Mouse (Mus musculus): ENCODE data around the gene Abhd12.
"Not testable (repeated sequence)": the region's sequence is repeated elsewhere in the genome, so short reads cannot be mapped to it uniquely, and the experiment has no call there.

Gene Abhd12

DNA sequence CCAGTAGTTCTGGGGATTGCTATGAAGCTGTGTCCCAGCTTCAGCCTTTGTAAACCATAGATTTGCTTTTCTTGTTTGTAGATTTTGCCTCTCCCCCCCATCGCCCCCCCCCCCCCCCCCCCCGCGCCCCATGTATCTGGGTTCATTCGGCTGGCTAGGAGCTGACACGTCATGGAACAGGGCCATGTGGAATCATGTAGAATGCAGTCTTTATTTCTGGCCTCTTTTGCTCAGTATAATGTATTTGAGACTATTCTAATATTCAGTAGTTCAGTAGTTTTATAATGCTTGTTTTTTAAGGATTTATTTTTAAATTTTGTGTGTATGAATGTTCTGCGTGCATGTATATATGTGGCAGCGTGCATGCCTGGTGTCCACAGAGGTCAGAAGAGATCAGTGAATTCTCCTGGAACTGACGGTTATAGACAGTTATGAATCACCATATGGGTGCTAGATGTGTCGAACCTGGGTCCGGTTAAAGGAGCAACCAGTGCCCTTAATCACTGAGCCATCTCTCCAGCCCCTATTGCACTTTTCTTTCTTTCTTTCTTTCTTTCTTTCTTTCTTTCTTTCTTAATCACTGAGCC, 5.8 kb upstream of the Abhd12 start:
- DNase-seq (ENCODE audit: extremely low read depth, low read depth, low spot score), result no peak

DNA sequence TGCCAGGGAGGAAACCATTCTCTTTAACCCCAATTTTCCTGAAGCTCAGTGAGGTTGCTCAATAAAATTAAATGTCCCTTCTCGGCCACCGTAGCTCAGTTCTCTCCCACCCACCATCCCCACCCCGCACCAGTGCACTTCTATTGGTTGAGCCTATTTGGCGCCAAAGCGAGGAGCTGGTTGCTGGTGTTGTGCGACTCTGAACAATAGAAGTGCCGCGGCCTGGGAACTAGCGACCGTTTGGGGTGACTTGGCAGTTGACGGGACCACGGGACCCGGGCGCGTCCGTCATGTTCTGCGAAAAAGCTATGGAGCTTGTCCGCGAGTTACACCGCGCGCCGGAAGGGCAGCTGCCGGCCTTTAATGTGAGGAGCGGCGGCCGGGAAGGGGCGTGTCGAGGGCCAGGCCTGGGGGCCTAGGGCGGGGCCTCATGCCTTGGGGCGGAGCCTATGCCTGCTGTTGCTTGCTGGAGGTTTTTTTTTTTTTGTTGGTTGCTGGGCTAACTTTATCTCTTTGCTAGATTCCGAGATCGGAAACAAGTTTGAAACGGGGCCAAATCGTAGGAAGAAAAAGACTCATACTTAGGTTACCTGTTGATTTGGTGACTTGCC, 5.0 kb upstream of the Abhd12 start:
- DNase-seq (ENCODE audit: extremely low read depth, low read depth, low spot score), result no peak

- not testable (repeated sequence) for DNase-seq (ENCODE audit: extremely low read depth, low read depth, low spot score)
These were observed 4.3 kb upstream of the Abhd12 start for GRCm38 (mm10) chr2:150908881-150909280.

DNA sequence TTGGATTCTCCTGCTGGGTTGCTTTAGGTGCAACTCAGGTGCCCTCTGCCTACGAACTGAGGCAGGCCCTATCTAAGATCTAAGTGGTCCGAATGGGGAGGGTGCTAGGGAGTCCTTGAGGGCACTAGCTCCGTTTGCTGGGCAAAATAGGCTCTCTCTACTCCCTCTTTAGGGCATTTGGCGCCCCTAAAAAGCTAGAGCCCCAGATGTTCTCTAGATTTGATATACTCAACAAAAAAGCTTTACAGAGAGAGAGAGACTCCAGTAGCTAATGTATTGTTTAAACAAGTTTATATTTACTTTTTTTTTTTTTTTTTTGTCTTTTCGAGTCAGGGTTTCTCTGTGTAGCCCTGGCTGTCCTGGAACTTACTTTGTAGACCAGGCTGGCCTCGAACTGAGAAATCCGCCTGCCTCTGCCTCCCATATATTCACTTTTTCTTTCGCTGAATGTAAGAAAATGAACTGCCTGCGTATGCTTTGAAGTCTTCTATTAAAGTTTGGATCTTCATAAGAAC, 452 bp upstream of the Abhd12 start, which contains the start of gene Gins1:
TSS of gene Gins1 (plus strand) at position 465 of the 515 bp plus-strand sequence.
- no peak for DNase-seq (ENCODE audit: extremely low read depth, low read depth, low spot score)

DNA sequence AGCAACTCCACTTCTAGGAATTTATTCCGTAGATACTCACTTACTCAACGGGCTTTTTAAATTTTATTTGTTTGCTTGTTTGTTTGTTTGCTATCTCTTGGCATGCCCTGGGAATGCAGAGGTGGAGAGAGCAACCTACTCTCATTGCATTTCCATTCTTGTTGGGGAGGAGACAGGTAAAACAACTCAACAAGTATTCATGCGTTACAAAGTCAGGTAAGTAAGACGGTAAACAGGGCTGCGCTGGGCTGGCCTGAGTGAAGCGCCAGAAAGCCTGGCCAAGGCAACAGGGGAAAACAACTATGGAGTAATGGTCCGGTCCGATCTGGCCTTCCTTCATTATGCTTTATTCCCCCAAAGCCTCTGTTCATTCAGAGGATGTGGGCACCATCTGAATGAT, 2.2 kb downstream of the Abhd12 start:
- no peak for DNase-seq (ENCODE audit: extremely low read depth, low read depth, low spot score)

GRCm38 (mm10) chr2:150900341-150900740, 4.2 kb downstream of the Abhd12 start:
- DNase-seq (ENCODE audit: extremely low read depth, low read depth, low spot score), result peak; percentile 49

DNA sequence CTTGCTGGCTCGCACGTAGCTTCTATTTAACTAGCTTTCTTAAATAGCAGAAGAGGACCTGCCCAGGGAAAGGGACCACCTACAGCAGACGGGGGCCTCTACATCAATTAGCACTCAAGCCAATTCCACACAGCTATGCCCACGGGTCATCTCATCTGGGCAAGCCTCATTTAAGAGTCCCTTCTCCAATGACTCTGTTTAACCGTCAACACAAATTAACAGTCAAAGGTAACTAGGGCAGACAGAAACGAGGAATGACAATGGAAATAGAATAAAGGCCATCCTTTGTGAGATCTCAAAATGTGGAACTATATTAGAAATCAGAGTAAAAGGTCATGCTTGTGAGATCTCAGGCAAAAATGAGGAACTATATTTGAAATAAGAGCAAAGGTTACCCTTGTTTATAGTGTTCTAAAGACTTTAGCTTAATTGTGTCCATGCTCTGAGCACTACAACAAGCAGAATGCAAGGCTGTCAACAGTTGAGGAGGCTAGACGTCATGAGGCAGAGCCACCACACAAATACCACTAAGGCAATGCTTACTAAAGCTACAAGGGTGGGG, 8.8 kb downstream of the Abhd12 start:
- no peak for DNase-seq (ENCODE audit: extremely low read depth, low read depth, low spot score)

- no peak for DNase-seq (ENCODE audit: extremely low read depth, low read depth, low spot score)
These were observed 9.8 kb downstream of the Abhd12 start for GRCm38 (mm10) chr2:150894617-150895267.

GRCm38 (mm10) chr2:150887370-150887769, 17.2 kb downstream of the Abhd12 start:
- no peak for DNase-seq (ENCODE audit: extremely low read depth, low read depth, low spot score)

- no peak for DNase-seq (ENCODE audit: extremely low read depth, low read depth, low spot score)
These were observed 18.2 kb downstream of the Abhd12 start for GRCm38 (mm10) chr2:150886315-150886714.

DNA sequence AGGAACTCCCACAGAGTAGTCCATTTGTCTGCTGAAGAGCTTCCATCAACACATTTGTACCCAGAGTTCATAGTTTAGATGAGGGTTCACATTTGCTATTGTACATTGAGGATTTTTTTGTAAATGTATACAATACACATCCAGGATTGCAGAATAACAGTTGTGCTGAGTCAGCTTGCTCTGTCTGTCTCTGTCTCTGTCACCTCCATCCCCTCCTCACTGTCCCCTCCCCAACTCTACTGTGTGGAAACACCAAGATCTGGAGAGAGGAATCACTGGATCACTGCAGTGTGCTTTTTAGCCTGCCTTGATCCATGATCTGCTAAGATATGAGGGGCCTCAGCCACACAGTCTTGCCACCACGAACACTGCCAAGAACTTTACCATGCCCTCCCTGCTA, 18.7 kb downstream of the Abhd12 start:
- DNase-seq (ENCODE audit: extremely low read depth, low read depth, low spot score), result no peak

DNA sequence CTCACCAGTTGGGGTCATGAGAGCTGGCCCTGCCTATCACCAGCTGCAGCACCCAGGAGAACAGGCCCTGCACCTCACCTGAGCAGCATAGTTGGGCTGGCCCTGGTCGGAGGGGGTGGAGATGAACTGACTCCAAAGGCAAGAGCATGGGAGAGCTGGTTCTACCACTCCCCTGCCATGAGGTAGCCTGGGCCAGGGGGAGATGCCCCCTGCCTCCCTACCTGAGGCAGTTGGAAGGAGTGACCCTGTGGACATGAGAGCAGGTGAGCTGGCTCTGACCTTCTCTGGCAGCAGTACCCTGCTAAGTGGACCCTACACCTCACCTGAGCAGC, 19.8 kb downstream of the Abhd12 start:
- DNase-seq (ENCODE audit: extremely low read depth, low read depth, low spot score), result no peak

DNA sequence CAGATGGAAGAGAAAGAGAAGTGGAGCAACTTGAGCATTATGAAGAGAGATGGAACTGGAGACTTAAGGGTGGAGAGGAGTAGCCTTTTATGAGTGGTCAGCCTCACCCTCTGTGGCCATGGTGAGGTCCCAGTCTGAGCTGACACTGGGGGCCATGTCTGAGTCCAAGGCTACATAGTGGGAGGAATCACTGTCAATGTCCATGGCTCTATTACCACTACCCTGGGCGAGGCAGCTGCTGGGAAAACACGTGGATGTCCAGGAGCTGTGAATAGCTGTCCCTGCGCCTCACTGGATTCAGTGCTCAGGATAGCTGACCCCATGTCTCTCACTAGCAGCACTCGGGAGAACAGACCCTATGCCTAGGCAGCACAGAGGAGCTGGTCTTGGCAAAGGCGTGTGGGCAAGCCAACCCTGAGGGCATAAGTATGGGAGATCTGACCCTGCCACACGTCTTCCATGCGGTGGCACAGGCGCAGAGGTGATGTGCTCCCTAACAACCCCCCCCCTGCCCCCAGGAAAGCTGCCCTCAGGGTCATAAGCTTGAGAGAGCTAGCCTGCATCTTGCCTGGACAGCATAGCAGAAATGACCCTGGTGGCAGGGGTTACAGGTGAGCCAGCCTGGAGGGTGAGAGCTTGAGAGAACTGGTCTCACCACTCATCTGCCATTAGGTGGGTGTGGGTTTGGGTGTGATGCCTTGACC, 20.3 kb downstream of the Abhd12 start:
- DNase-seq (ENCODE audit: extremely low read depth, low read depth, low spot score), result no peak

DNA sequence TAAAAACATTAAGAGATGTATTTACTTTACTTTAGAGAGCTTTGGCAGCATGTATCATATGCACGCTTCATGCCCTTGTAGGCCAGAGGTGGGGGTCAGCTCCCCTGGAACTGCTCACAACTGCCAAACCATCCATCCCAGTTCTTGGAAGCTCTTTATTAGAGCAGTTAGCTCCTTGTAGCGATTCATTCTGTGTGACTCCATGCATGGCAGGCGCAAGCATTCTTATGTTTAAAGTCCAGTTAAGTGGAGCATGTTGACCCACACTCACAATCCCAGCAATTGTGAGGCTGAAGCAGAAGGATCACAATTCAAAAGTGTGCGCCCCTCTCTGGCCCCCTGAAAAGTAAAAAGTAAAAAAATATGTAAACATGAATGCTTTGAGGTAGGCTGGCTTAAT, 27.0 kb downstream of the Abhd12 start:
- no peak for DNase-seq (ENCODE audit: extremely low read depth, low read depth, low spot score)

- DNase-seq (ENCODE audit: extremely low read depth, low read depth, low spot score), result no peak
These were observed 29.3 kb downstream of the Abhd12 start for GRCm38 (mm10) chr2:150875226-150875625.

GRCm38 (mm10) chr2:150874508-150874907, 30.0 kb downstream of the Abhd12 start:
- no peak for DNase-seq (ENCODE audit: extremely low read depth, low read depth, low spot score)

- DNase-seq (ENCODE audit: extremely low read depth, low read depth, low spot score), result no peak
These were observed 35.1 kb downstream of the Abhd12 start for GRCm38 (mm10) chr2:150869446-150869845.

DNA sequence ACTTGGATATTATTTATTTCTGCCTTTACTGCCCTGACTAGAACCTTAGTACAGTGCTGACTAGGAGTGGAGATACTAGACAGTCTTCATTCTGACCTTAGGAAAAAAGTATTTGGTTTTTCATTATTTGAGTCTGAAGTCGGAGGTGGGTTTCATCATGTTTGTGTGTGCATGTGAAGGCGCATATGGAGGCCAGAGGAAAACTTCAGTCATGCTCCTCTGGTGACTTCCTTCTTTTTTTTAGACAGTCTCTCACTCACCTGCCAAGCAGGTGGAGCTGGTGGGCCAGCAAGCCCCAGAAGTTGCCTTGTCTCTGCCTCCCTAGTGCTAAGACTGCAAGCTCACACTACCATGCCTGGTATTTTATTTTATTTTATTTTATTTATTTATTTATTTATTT, 37.5 kb downstream of the Abhd12 start:
- DNase-seq (ENCODE audit: extremely low read depth, low read depth, low spot score), result no peak

DNA sequence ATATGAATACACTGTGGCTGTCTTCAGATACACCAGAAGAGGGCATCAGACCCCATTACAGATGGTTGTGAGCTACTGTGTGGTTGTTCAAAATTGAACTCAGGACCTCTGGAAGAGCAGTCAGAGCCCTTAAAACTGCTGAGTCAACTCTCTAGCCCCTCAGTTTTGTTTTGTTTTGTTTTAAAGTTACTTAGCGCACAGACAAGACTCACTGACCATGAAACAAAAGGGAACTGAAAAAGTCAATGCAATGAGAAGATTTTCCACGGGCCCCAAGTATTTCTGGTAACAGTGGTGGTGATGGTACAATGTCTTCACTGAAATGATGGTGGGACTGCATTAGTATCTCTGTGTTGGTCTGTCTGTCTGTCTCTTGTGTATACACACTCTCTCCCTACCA, 43.4 kb downstream of the Abhd12 start:
- DNase-seq (ENCODE audit: extremely low read depth, low read depth, low spot score), result no peak

DNA sequence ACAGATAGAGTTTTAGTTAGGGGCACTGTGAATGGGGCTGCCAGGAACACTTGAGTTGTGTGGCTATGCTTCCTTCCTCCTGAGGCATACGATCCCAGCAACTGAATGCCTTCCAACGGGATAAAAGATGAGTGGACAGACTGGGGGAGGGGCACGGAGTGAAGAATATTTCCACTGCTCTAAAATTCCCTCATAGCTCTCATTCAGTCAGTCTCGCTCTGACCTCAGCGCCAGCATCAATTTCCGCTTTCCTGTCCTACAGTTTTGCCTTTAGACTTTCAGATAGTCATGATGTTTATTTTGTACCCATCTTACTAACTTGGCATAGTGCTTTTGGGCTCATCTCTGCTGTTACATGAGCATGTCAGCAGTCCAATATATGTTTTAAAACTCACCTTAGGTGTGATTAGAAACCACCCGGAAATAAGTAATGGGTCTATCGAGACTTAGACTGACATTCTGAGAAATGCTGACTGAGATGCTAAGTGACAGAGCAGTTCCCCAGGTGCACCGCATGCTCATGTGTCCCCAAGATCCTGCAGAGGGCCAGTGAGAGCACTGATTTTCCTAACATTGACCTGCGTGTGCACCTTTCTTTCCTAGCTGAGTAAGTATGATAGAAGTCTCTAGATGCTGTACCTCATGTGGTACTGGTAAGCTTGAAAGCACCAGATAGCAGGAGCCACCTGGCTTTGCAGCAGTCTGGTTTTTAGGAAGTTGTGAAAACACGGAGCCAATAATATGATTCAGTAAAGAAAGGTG, 44.7 kb downstream of the Abhd12 start:
- no peak for DNase-seq (ENCODE audit: extremely low read depth, low read depth, low spot score)
